In genomic region chr8:79398251-79398981, GRCm38 (mm10) we compare ENCODE assay signal across 8 mouse cellular contexts. TPM values are rescaled to one million over a fixed set of nuclear protein-coding genes. Genes with fewer than 3 reads are reported as not detected.
DNase-seq lines count a peak whose midpoint lies in the region; ATAC-seq and TF ChIP-seq lines count a peak whose summit lies in the region.

No protein-coding gene starts in this region.

- H3K27me3 ChIP-seq in kidney, adult 2 months (replicated peaks; ENCODE audit: control insufficient read depth, insufficient read depth, low read length), result no peaks in the 10 kb centered on the region
- no peaks in the 10 kb centered on the region for H3K27me3 ChIP-seq in forebrain, embryonic 16.5 days (replicated peaks; ENCODE audit: control insufficient read depth, insufficient read depth, low read length)
- no peaks in the 10 kb centered on the region for H3K27me3 ChIP-seq in hindbrain, postnatal 0 days (ENCODE audit: insufficient read depth, low read length)
- H3K27me3 ChIP-seq in liver, embryonic 12.5 days (replicated peaks), result peaks cover 34% of the 10 kb centered on the region
- H3K27me3 ChIP-seq in myocyte (ENCODE audit: control insufficient read depth, insufficient read depth, insufficient read length), result no peaks in the 10 kb centered on the region

- peak overlapping the region; percentile 92 for H3K27ac ChIP-seq in kidney, adult 2 months (ENCODE audit: insufficient read depth, low read depth, low read length)
- peak overlapping the region; percentile 60 for H3K27ac ChIP-seq in bone marrow, adult 2 months (ENCODE audit: control insufficient read depth, insufficient read depth, low read depth, low read length, poor library complexity)
- peak overlapping the region; percentile 90 for H3K27ac ChIP-seq in forebrain, embryonic 16.5 days (ENCODE audit: low read length)
- H3K27ac ChIP-seq in hindbrain, postnatal 0 days, result peak overlapping the region; percentile 98
- H3K27ac ChIP-seq in liver, embryonic 12.5 days, result peak overlapping the region; percentile 67

- H3K4me1 ChIP-seq in kidney, adult 2 months (ENCODE audit: control insufficient read depth, insufficient read depth, low read length), result no peaks in the 10 kb centered on the region; the same call in none of the 2 replicates
- H3K4me1 ChIP-seq in bone marrow, adult 2 months (ENCODE audit: control insufficient read depth, insufficient read depth, low read length), result no peaks in the 10 kb centered on the region; the same call in 1 of the 2 replicates
- H3K4me1 ChIP-seq in forebrain, embryonic 16.5 days (replicated peaks; ENCODE audit: control insufficient read depth, insufficient read depth, low read length), result peaks cover 21% of the 10 kb centered on the region
- no peaks in the 10 kb centered on the region for H3K4me1 ChIP-seq in hindbrain, postnatal 0 days (ENCODE audit: insufficient read depth, low read length)
- peaks cover 17% of the 10 kb centered on the region for H3K4me1 ChIP-seq in liver, embryonic 12.5 days

- peaks cover 45% of the 10 kb centered on the region for H3K79me2 ChIP-seq in myocyte (ENCODE audit: control insufficient read depth, insufficient read depth)

- peak overlapping the region; percentile 81 for H3ac ChIP-seq in myocyte (ENCODE audit: control insufficient read depth, insufficient read length)

- TF ChIP-seq POLR2A in kidney, adult 2 months (IDR thresholded peaks at IDR 0.05; ENCODE audit: low read depth, low read length), result no peak
- no peak for TF ChIP-seq POLR2A in bone marrow, adult 2 months (IDR thresholded peaks at IDR 0.05; ENCODE audit: borderline replicate concordance, control insufficient read depth, low read depth, low read length)
- no peak for TF ChIP-seq POLR2A in myocyte (IDR thresholded peaks at IDR 0.05; ENCODE audit: insufficient read length, low read depth)

- H3K4me3 ChIP-seq in kidney, adult 2 months (ENCODE audit: insufficient read depth, low read depth, low read length), result peak overlapping the region; percentile 100
- peak overlapping the region; percentile 69 for H3K4me3 ChIP-seq in bone marrow, adult 2 months (replicated peaks; ENCODE audit: control insufficient read depth, low read depth, low read length)
- H3K4me3 ChIP-seq in forebrain, embryonic 16.5 days (replicated peaks; ENCODE audit: low read length), result peak overlapping the region; percentile 80
- H3K4me3 ChIP-seq in hindbrain, postnatal 0 days (ENCODE audit: low read length), result peak overlapping the region; percentile 98
- peak overlapping the region; percentile 63 for H3K4me3 ChIP-seq in liver, embryonic 12.5 days
- peak overlapping the region; percentile 70 for H3K4me3 ChIP-seq in myocyte

- DNase-seq in kidney, adult 2 months, result peak; percentile 53
- no peak for DNase-seq in kidney, adult 11 months
- DNase-seq in hindbrain, postnatal 0 days (ENCODE audit: low spot score), result peak; percentile 75
- DNase-seq in thymus, postnatal 0 days (ENCODE audit: low spot score), result peak; percentile 42

- no peaks in the 10 kb centered on the region for H3K36me3 ChIP-seq in kidney, adult 2 months (ENCODE audit: control insufficient read depth, insufficient read depth, low read length)
- H3K36me3 ChIP-seq in forebrain, embryonic 16.5 days (ENCODE audit: control insufficient read depth, insufficient read depth), result no peaks in the 10 kb centered on the region
- H3K36me3 ChIP-seq in hindbrain, postnatal 0 days (ENCODE audit: insufficient read depth, low read length), result no peaks in the 10 kb centered on the region
- no peaks in the 10 kb centered on the region for H3K36me3 ChIP-seq in liver, embryonic 12.5 days
- H3K36me3 ChIP-seq in myocyte (ENCODE audit: control insufficient read depth, insufficient read depth), result peaks cover 6% of the 10 kb centered on the region

- peak; percentile 52 for ATAC-seq in forebrain, embryonic 16.5 days
- peak; percentile 59 for ATAC-seq in hindbrain, postnatal 0 days
- ATAC-seq in liver, embryonic 12.5 days, result peak; percentile 27; the same call in 1 of the 2 replicates

- WGBS in kidney, adult 2 months, result under 1% methylated on average over 64 of the region's 68 CpGs
- WGBS in bone marrow, adult 2 months, result under 1% methylated on average over 59 of the region's 68 CpGs
- under 1% methylated on average over 56 of the region's 68 CpGs for WGBS in forebrain, embryonic 16.5 days
- WGBS in hindbrain, postnatal 0 days, result under 1% methylated on average over 61 of the region's 68 CpGs
- WGBS in liver, embryonic 12.5 days (ENCODE audit: insufficient replicate concordance), result 1% methylated on average over 59 of the region's 68 CpGs

- TF ChIP-seq CTCF in kidney, adult 2 months (conservative IDR thresholded peaks at IDR 0.05; ENCODE audit: insufficient read depth, insufficient read length, low read depth, low read length), result no peak
- no peak for TF ChIP-seq CTCF in bone marrow, adult 2 months (IDR thresholded peaks at IDR 0.05; ENCODE audit: control insufficient read depth, insufficient read depth, low read length)
- TF ChIP-seq CTCF in hindbrain, postnatal 0 days (IDR thresholded peaks at IDR 0.05; ENCODE audit: low read depth), result no peak

- no peaks in the 10 kb centered on the region for H3K9me3 ChIP-seq in forebrain, embryonic 16.5 days (ENCODE audit: control insufficient read depth, low read length)
- no peaks in the 10 kb centered on the region for H3K9me3 ChIP-seq in hindbrain, postnatal 0 days (ENCODE audit: low read length)
- H3K9me3 ChIP-seq in liver, embryonic 12.5 days (replicated peaks), result no peaks in the 10 kb centered on the region

- peak overlapping the region; percentile 64 for H3K4me2 ChIP-seq in forebrain, embryonic 16.5 days (ENCODE audit: low read length)
- peak overlapping the region; percentile 65 for H3K4me2 ChIP-seq in hindbrain, postnatal 0 days (ENCODE audit: low read depth, low read length)
- peak overlapping the region; percentile 63 for H3K4me2 ChIP-seq in liver, embryonic 12.5 days
- peak overlapping the region; percentile 96 for H3K4me2 ChIP-seq in myocyte (ENCODE audit: low read depth)

- peak overlapping the region; percentile 75 for H3K9ac ChIP-seq in forebrain, embryonic 16.5 days (replicated peaks; ENCODE audit: low read depth, low read length)
- H3K9ac ChIP-seq in hindbrain, postnatal 0 days (replicated peaks; ENCODE audit: low read length), result peak overlapping the region; percentile 98
- H3K9ac ChIP-seq in liver, embryonic 12.5 days, result peak overlapping the region; percentile 68

TF ChIP-seq in myocyte, 11 proteins besides CTCF, POLR2A, EP300 and RAD21:
- TF ChIP-seq MYOD1 (IDR thresholded peaks at IDR 0.05; ENCODE audit: control insufficient read depth in 1 of 3, insufficient read length in 2 of 3, low read depth in 2 of 3), result peak in 1 of 3 experiments; percentile 42
- TF ChIP-seq SRF (IDR thresholded peaks at IDR 0.05; ENCODE audit: control insufficient read depth, insufficient read length, low read depth), result no peak
- TF ChIP-seq MYOG (IDR thresholded peaks at IDR 0.05; ENCODE audit: control insufficient read depth in 1 of 3, insufficient read depth in 1 of 3, insufficient read length in 2 of 3, low read depth in 2 of 3), result peak in 1 of 3 experiments; percentile 69
- no peak for TF ChIP-seq REST (IDR thresholded peaks at IDR 0.05; ENCODE audit: insufficient read depth, insufficient read length)

RNA-seq across cellular contexts. Expression of gene Smad1, which starts 0.9 kb away (rescaled TPM):
- polyA plus RNA-seq in kidney, adult 2 months (2012; rRNA removed), result 20.8 and 21.7 TPM in 2 replicates
- 5.3 and 5.6 TPM in 2 replicates for polyA plus RNA-seq in bone marrow, adult 2 months (2011; ENCODE audit: insufficient read depth, insufficient read length, low replicate concordance, missing spikeins)
- 65.6 and 65.8 TPM in 2 replicates for polyA plus RNA-seq in forebrain, embryonic 16.5 days (2015; fragmentation: Nextera tagmentation; extraction: Ambion mirVana)
- 69.8 and 77.2 TPM in 2 replicates for total RNA-seq in hindbrain, postnatal 0 days (2014; rRNA removed)
- 49.1 and 50.1 TPM in 2 replicates for polyA plus RNA-seq in hindbrain, postnatal 0 days (2015; fragmentation: Nextera tagmentation; extraction: Ambion mirVana)
- 9.5 and 9.6 TPM in 2 replicates for polyA plus RNA-seq in liver, embryonic 12.5 days (2016; fragmentation: Nextera tagmentation; extraction: Ambion mirVana)
- 9.5 TPM for polyA plus RNA-seq in myocyte (2012; fragmentation: generic; extraction: Trizol)
- polyA plus RNA-seq in thymus, postnatal 0 days (2015; fragmentation: Nextera tagmentation; extraction: Ambion mirVana), result 25.4 and 26.5 TPM in 2 replicates
